Mouse (Mus musculus) spleen, adult 2 months (tissue): ENCODE results near the gene Dclre1a. TPM values are rescaled to one million over a fixed set of nuclear protein-coding genes. Genes with fewer than 3 reads are reported as not detected.
"Not testable (repeated sequence)": the region's sequence is repeated elsewhere in the genome, so short reads cannot be mapped to it uniquely, and the experiment has no call there.

ENCODE experiments used
- DNase-seq, 2 experiments: peaks; one replicate each; pipeline versions ENCODE4 v3.0.0 to v3.0.0-alpha.2; 2012 to 2021; ENCODE audit warnings: low spot score in 2 of 2, low read depth in 1 of 2
- H3K27ac ChIP-seq: fragments of 200-500 bp; 2 replicates; pipeline ENCODE4 v1.5.1; 2012; ENCODE audit warnings: low read length, inconsistent platforms; ENCODE audit not compliant: insufficient read depth
- H3K27me3 ChIP-seq: fragments of 200-500 bp; 2 replicates; pipeline ENCODE4 v1.6.1; 2012; ENCODE audit warnings: mild to moderate bottlenecking, moderate library complexity, low read length, inconsistent platforms; ENCODE audit not compliant: control insufficient read depth, insufficient read depth
- H3K36me3 ChIP-seq: fragments of 200-500 bp; 2 replicates; pipeline ENCODE4 v1.6.1; 2012; ENCODE audit warnings: mild to moderate bottlenecking, low read length, inconsistent platforms; ENCODE audit not compliant: control insufficient read depth, insufficient read depth
- H3K4me1 ChIP-seq: fragments of 200-500 bp; 2 replicates; pipeline ENCODE4 v1.6.1; 2011; ENCODE audit warnings: inconsistent platforms; ENCODE audit not compliant: control insufficient read depth, insufficient read depth, insufficient read length
- H3K4me3 ChIP-seq: fragments of 200-500 bp; 2 replicates; pipeline ENCODE4 v1.5.1; 2011; ENCODE audit warnings: mild to moderate bottlenecking, inconsistent platforms; ENCODE audit not compliant: insufficient read depth, insufficient read length; ENCODE audit errors: extremely low read depth
- CTCF ChIP-seq: fragments of 200-500 bp; IDR thresholded peaks from 2 replicates; pipeline ENCODE4 v1.5.1; 2011; ENCODE audit warnings: mild to moderate bottlenecking, inconsistent platforms; ENCODE audit not compliant: insufficient read depth, insufficient read length, insufficient replicate concordance; ENCODE audit errors: extremely low read depth
- POLR2A ChIP-seq: fragments of 200-500 bp; IDR thresholded peaks from 2 replicates; pipeline ENCODE4 v1.6.1; 2011; ENCODE audit warnings: low read depth, low read length, inconsistent platforms
- WGBS: fragments of 180-500 bp; shearing (Covaris S2); methylation state at CpG from one replicate; pipeline ENCODE4 v1.1.7; 2018; 5-methylcytosine and 5-hydroxymethylcytosine counted together
- polyA plus RNA-seq: library from polyadenylated mRNA; depleted of rRNA; stranded (reverse); fragments of >200 nt; gene quantifications from 2 replicates; pipeline ENCODE4 v1.2.3, GENCODE M21; 2012

Dclre1a gene
- polyA plus RNA-seq, 1 experiment = 2.6 TPM

DNA sequence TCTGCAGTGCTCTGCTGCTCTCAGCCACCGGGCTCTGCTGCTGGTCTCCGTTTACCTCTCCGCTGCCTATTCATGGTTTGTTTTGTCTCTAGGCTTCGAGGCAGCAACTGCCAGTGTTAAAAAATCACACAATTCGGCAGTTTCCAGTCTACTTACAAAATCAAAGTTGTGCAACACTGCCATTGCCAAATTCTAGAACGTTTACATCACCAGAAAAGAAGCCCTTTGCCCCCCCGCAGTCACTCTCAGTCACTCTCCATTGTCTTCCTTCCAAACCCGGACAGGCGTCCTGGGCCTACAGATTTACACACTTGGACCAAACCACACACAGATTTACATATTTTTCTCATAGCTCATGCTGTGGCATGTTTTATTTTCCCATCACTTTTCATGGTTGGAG, 13.0 kb downstream of the Dclre1a start:
- Histone ChIP-seq H3K4me3 (no peak overlapping the region), H3K36me3 (no peaks in the 10 kb centered on the region), H3K4me1 (no peaks in the 10 kb centered on the region), H3K27ac (no peak overlapping the region), H3K27me3 (peaks cover 4% of the 10 kb centered on the region; the same call in 1 of the 2 replicates)
- TF ChIP-seq POLR2A (no peak), CTCF (no peak)
- DNase-seq = no peak
- WGBS = 85% methylated on average over 9 of the region's 9 CpGs

GRCm38 (mm10) chr19:56534337-56534736, 13.7 kb downstream of the Dclre1a start:
- Histone ChIP-seq H3K27ac (no peak overlapping the region), H3K4me1 (no peaks in the 10 kb centered on the region), H3K4me3 (no peak overlapping the region), H3K36me3 (no peaks in the 10 kb centered on the region), H3K27me3 (peaks cover 4% of the 10 kb centered on the region; the same call in 1 of the 2 replicates)
- TF ChIP-seq CTCF (no peak), POLR2A (no peak)
- no peak for DNase-seq
- 94% methylated on average over 3 of the region's 3 CpGs for WGBS

GRCm38 (mm10) chr19:56533291-56534071, 14.5 kb downstream of the Dclre1a start:
- WGBS = 85% methylated on average over 14 of the region's 14 CpGs
- Histone ChIP-seq H3K36me3 (no peaks in the 10 kb centered on the region), H3K27me3 (peaks cover 4% of the 10 kb centered on the region; the same call in 1 of the 2 replicates), H3K4me1 (no peaks in the 10 kb centered on the region), H3K4me3 (no peak overlapping the region), H3K27ac (no peak overlapping the region)
- DNase-seq = no peak
- TF ChIP-seq POLR2A (no peak), CTCF (no peak)

GRCm38 (mm10) chr19:56531251-56531650, 16.8 kb downstream of the Dclre1a start:
- DNase-seq = no peak
- Histone ChIP-seq H3K4me1 (no peaks in the 10 kb centered on the region), H3K4me3 (no peak overlapping the region), H3K36me3 (no peaks in the 10 kb centered on the region), H3K27me3 (peaks cover 4% of the 10 kb centered on the region; the same call in 1 of the 2 replicates), H3K27ac (no peak overlapping the region)
- WGBS = 93% methylated on average over 12 of the region's 12 CpGs
- TF ChIP-seq CTCF (no peak), POLR2A (no peak)

DNA sequence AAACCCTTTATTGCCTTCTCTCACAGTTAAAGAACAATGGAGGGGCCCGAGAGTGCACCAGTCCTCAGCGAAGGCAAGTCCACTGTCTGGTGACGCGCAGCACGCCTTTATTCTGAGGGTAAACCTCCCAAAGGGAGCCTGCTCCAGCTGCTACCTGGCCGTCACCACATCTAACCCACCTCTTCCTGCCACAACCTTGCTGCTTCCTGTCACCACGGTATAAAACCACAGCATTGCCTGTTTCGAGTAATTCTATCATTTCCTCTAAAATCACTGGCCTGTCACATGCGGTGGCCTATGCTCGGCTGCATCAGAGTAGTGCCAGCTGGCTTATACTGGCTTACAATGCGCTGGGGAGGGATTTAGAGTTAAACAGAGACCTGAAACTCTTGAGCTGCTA, 17.5 kb downstream of the Dclre1a start:
- no CpG with 5 or more reads among the region's 11 CpGs for WGBS
- H3K27ac ChIP-seq, H3K36me3 ChIP-seq, DNase-seq, H3K4me1 ChIP-seq, H3K4me3 ChIP-seq, H3K27me3 ChIP-seq: not testable (repeated sequence)

DNA sequence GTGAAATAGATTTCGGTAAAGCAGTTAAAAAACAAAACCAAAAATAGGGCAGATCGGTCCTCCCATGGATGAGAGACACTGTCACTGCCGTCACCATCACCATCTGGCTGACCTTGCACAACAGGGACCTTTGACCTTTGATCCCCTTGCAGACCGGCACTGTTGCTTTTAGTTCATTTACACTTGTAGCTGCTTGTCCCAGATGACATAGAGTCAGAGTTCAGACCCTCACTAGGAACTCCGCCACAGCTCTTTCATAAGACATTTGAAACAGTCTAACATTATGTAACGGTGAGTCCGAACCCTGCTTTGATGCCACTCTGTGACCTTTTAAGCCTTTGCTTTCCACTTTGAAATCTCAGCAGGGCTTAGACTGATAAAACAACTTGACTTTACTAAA, 28.6 kb downstream of the Dclre1a start:
- not testable (repeated sequence) for H3K36me3 ChIP-seq, H3K27me3 ChIP-seq, H3K27ac ChIP-seq, H3K4me3 ChIP-seq, DNase-seq, H3K4me1 ChIP-seq
- no CpG with 5 or more reads among the region's 7 CpGs for WGBS

DNA sequence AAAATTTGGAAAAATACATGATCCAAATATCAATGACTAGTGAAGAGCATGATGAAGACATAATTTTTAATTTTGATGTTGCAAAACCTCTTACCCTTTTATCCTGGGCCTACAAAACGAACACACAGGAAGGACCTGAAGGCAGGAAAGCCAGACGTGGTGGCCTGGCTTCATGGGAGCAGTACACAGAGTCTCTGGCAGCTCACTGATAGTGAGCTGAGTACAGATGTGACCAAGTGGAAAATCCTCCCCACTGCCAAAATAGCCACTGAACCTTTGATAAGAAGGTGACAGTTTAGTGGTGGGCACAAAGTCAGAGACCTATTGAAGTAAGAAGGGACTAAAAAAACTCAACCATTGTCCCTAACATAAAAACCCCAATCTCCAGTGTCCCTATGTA, 34.5 kb downstream of the Dclre1a start:
- DNase-seq, H3K27me3 ChIP-seq, H3K4me3 ChIP-seq, H3K4me1 ChIP-seq, H3K36me3 ChIP-seq, H3K27ac ChIP-seq: not testable (repeated sequence)
- no CpG with 5 or more reads among the region's 2 CpGs for WGBS

DNA sequence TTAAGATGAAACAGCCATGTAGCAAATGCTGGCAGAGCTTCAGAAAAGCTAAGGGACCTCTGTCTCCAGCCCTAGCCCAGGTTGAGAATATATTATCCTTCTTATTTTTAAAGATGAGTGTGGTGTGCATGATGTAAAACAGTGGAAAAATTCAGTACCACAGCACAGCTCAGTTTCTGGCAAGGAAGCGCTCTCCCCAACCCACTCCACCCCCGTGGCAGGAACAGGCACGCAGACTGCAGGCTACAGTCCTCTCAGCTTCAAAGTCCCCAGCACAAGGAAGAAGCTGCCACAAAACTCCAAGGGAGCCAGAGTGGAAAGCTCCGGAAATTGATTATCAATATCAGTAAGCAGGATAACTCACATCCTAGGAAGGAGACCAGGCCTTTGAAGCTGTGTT, 36.8 kb downstream of the Dclre1a start:
- not testable (repeated sequence) for H3K27ac ChIP-seq, DNase-seq, H3K36me3 ChIP-seq, H3K4me3 ChIP-seq, H3K4me1 ChIP-seq, H3K27me3 ChIP-seq
- WGBS = no CpG with 5 or more reads among the region's 4 CpGs

DNA sequence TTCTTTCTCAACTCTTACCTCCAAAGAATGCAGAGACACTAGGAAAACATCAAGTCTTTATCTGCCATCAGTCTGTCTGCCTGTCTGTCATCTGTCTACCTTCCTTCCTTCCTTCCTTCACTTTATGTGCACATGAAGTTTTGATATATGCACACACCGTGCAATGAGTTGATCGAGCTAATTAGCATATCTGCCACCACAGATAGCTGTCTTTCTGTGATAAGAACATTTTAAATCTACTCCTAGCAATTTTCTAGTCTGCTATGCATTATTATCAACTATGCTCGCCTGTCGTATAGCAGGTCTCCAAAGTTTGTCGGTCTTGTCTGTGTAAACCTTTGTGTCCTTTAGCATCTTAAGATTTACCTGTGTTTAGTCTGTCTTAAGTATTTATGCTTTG, 44.5 kb downstream of the Dclre1a start:
- H3K36me3 ChIP-seq, DNase-seq, H3K27me3 ChIP-seq, H3K4me1 ChIP-seq, H3K27ac ChIP-seq, H3K4me3 ChIP-seq: not testable (repeated sequence)
- WGBS = no CpG with 5 or more reads among the region's 5 CpGs

DNA sequence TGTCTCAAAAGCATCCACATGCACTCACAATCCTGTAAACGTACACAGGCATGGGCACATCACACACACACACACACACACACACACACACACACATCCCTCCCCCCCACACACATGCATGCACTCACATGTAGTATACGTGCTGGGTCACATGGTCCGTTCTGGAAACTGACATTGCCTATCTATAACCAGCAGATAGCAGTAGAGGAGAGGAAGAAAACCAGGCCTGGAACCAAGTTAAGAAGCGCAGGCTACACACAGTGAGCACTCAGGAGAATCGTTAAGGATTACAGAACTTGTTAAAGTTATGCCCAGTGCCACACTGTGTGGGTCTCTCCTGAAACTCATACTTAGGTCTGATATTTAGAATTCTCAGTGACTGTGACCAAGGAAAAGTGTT, 45.0 kb downstream of the Dclre1a start:
- not testable (repeated sequence) for H3K4me1 ChIP-seq, H3K4me3 ChIP-seq, H3K27ac ChIP-seq, DNase-seq, H3K27me3 ChIP-seq, H3K36me3 ChIP-seq
- WGBS = no CpG with 5 or more reads among the region's 5 CpGs
